Mouse (Mus musculus) hindbrain, embryonic 12.5 days (tissue): ENCODE measurements around the gene Ppp2r5c. TPM values are rescaled to one million over a fixed set of nuclear protein-coding genes. Genes with fewer than 3 reads are reported as not detected.

Source experiments
- ATAC-seq: fragments of 200-750 bp; cut with Nextera tagmentation; 2 replicates; pipeline ENCODE4 v1.8.0; 2017; ENCODE audit warnings: moderate TSS enrichment; ENCODE audit not compliant: low FRiP score
- H3K27ac ChIP-seq: fragments of 300-500 bp; sonication (generic); 2 replicates; pipeline ENCODE4 v1.5.1; 2016; ENCODE audit warnings: mild to moderate bottlenecking
- H3K27me3 ChIP-seq: fragments of 300-500 bp; sonication (generic); 2 replicates; pipeline ENCODE4 v1.6.1; 2016; ENCODE audit warnings: mild to moderate bottlenecking
- H3K36me3 ChIP-seq: fragments of 300-500 bp; sonication (generic); 2 replicates; pipeline ENCODE4 v1.6.1; 2016; ENCODE audit warnings: mild to moderate bottlenecking
- H3K4me1 ChIP-seq: fragments of 300-500 bp; sonication (generic); 2 replicates; pipeline ENCODE4 v1.6.1; 2016
- H3K4me2 ChIP-seq: fragments of 300-500 bp; sonication (generic); replicated peaks from 2 replicates; pipeline ENCODE4 v1.6.1; 2016; ENCODE audit warnings: mild to moderate bottlenecking
- H3K4me3 ChIP-seq: fragments of 300-500 bp; sonication (generic); 2 replicates; pipeline ENCODE4 v1.5.1; 2016; ENCODE audit warnings: mild to moderate bottlenecking
- H3K9ac ChIP-seq: fragments of 300-500 bp; sonication (generic); 2 replicates; pipeline ENCODE4 v1.6.1; 2016; ENCODE audit warnings: mild to moderate bottlenecking, moderate library complexity
- H3K9me3 ChIP-seq: fragments of 300-500 bp; sonication (generic); replicated peaks from 2 replicates; pipeline ENCODE4 v1.6.1; 2016; ENCODE audit warnings: mild to moderate bottlenecking
- whole genome bisulfite sequencing: fragments of 180-500 bp; shearing (Covaris S2); methylation state at CpG from one replicate; pipeline ENCODE4 v1.1.7; 2016; 5-methylcytosine and 5-hydroxymethylcytosine counted together
- polyA plus RNA-seq: library from polyadenylated mRNA; unstranded; fragments of >200 nt; fragmentation: Nextera tagmentation; extraction: Ambion mirVana; gene quantifications from 2 replicates; pipeline ENCODE4 v1.2.1, GENCODE M21; 2016

Gene Ppp2r5c
- polyA plus RNA-seq, 1 experiment from 2014 or later = 153 TPM

DNA sequence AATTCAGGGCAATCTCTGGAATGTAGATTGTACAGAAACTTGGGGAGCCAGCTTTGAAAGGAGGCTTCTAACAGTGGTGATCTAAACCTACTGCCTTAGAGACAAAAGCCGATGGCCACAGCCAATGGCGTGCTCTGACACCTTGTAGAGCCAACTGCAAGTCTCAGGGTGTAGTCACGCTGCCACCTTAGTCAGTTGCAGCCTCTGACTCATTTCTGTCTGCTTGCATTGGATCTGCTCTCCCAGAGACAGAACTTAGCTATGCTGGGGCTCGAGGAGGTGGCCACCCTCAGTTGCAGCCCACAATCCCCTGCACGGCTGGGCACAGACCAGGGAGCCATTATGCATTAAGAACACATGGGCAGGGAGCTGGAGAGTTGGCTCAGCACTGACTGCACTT lies 106.4 kb downstream of the Ppp2r5c start:
- H3K4me1 ChIP-seq = no peaks in the 10 kb centered on the region
- H3K4me2 ChIP-seq = no peak overlapping the region
- no peak overlapping the region for H3K27ac ChIP-seq
- H3K9me3 ChIP-seq = no peaks in the 10 kb centered on the region
- no peak for ATAC-seq
- no peaks in the 10 kb centered on the region for H3K27me3 ChIP-seq
- H3K4me3 ChIP-seq = no peak overlapping the region
- 96% methylated on average over 5 of the region's 5 CpGs for WGBS
- peaks cover 90% of the 10 kb centered on the region for H3K36me3 ChIP-seq
- 0 out of 2 replicates have a peak overlapping the region, but pooled peaks have one; percentile 13 for H3K9ac ChIP-seq

DNA sequence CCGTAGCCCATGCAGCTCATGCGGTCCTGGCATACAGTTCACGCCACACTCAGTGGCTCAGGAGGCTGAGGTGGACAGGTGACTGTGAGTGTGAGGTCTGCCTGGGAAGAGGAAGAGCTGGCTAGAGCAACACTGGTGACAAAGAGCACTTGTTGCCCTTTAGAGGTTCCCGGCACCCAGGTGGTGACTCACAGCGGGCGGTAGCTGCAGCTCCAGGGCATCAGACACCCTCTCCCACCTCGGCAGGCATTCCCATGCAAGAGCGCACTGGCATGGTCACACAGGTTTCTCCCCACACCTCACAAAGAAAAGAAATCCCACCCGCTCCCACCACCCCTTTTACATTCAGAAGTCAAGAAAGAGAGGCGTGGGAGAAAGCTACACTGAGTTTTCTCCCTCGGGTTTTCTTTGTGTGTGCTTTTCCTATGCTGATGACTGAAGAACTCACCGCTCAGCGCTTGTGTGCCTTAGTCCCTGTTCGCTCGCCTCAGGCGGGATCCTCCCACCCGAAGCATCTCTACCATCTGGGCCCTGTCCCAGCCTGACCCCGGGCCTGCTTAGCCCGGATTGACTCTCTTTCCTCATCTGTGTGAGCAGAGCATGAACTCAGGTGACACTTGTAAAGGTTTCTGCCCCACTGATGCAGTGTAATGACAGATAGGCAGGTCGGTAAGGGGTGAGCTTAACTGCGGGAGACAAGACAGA lies 108.8 kb downstream of the Ppp2r5c start:
- no peaks in the 10 kb centered on the region for H3K27me3 ChIP-seq
- no peak overlapping the region for H3K4me3 ChIP-seq
- no peak for ATAC-seq
- peaks cover 89% of the 10 kb centered on the region for H3K36me3 ChIP-seq
- no peak overlapping the region for H3K4me2 ChIP-seq
- H3K27ac ChIP-seq = no peak overlapping the region
- H3K9me3 ChIP-seq = no peaks in the 10 kb centered on the region
- no peak overlapping the region for H3K9ac ChIP-seq
- no peaks in the 10 kb centered on the region for H3K4me1 ChIP-seq
- 92% methylated on average over 21 of the region's 21 CpGs for WGBS

DNA sequence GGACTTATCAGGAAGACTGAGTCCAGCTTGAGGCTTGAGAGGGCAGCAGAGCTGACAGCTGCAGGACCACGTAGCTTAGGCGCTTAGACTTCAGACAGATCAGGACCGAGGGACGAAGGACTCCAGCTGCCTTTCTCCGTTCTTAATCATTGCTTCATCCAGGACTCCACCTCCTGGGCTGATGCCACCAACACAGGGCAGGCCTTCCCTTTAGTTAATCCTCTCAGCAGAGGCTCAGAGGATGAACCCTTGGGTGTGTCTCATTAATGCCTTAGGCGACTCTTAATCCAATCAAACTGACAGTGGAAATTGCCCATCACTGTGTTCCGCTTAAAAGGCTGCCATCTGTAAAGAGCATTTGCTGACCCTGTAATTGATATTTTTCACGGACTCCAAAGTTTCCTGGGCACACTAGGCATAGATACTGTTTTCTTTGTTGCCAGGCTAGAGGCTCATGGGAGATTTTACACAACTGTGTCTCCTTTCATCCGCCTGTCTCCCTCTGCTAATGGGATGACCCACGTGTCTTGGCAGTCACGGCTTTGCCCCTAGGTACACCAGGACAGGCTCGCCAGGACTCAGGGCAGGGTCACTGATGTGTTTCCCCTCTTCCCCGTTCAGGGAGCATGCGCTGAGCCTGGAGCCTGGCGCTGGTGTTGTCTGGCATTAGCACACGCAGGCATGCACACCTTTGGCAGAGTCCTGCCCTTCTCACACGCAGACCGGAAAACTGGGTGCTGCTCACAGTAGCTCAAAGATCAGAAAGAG lies 110.1 kb downstream of the Ppp2r5c start:
- Histone ChIP-seq H3K4me3 (no peak overlapping the region), H3K4me1 (no peaks in the 10 kb centered on the region), H3K9ac (no peak overlapping the region), H3K27ac (no peak overlapping the region), H3K27me3 (no peaks in the 10 kb centered on the region), H3K36me3 (peaks cover 88% of the 10 kb centered on the region), H3K4me2 (no peak overlapping the region), H3K9me3 (no peaks in the 10 kb centered on the region)
- 89% methylated on average over 18 of the region's 18 CpGs for WGBS
- ATAC-seq = no peak

DNA sequence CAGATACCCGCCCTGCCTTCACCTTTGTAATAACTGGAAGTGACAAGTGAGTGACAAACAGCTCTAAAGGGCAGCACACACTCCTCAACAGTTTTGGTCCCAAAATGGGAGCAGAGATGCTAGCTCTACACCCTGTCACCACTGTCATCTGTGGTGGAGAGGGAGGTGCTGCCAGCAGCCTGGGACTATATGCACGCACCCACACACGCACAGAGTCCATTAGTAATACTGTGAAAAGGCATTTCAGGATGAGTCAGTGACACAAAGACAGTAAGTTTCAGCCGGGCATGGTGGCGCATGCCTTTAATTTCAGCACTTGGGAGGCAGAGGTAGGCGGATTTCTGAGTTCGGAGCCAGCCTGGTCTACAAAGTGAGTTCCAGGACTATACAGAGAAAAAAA lies 111.3 kb downstream of the Ppp2r5c start:
- WGBS = 96% methylated on average over 7 of the region's 7 CpGs
- H3K27ac ChIP-seq = no peak overlapping the region
- no peak overlapping the region for H3K4me2 ChIP-seq
- H3K4me1 ChIP-seq = no peaks in the 10 kb centered on the region
- no peak overlapping the region for H3K9ac ChIP-seq
- peaks cover 86% of the 10 kb centered on the region for H3K36me3 ChIP-seq
- no peak overlapping the region for H3K4me3 ChIP-seq
- ATAC-seq = no peak
- no peaks in the 10 kb centered on the region for H3K27me3 ChIP-seq
- H3K9me3 ChIP-seq = no peaks in the 10 kb centered on the region

DNA sequence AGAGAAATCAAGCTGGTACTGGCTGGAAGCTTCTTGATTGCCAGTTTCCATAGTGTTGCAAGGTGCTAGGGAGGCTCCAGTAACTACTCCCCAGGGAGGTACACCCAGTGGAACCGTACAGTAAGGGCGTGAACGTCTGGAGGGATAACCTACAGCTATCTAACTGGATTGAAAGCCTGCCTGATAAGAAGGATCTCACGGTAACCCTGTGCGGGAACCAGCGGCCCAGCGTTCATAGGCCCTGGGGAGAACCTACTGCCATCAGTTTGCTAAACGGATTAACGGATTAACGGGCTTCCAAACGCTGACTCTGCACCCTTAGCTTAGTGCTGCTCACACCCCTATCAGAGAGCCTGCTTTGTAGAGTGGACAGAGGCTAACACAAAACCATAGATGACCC lies 116.5 kb downstream of the Ppp2r5c start:
- WGBS = 90% methylated on average over 11 of the region's 11 CpGs
- H3K9me3 ChIP-seq = no peaks in the 10 kb centered on the region
- H3K27ac ChIP-seq = no peak overlapping the region
- ATAC-seq = no peak
- H3K4me3 ChIP-seq = no peak overlapping the region
- no peak overlapping the region for H3K9ac ChIP-seq
- H3K27me3 ChIP-seq = no peaks in the 10 kb centered on the region
- H3K4me2 ChIP-seq = no peak overlapping the region
- peaks cover 82% of the 10 kb centered on the region for H3K36me3 ChIP-seq
- no peaks in the 10 kb centered on the region for H3K4me1 ChIP-seq

DNA sequence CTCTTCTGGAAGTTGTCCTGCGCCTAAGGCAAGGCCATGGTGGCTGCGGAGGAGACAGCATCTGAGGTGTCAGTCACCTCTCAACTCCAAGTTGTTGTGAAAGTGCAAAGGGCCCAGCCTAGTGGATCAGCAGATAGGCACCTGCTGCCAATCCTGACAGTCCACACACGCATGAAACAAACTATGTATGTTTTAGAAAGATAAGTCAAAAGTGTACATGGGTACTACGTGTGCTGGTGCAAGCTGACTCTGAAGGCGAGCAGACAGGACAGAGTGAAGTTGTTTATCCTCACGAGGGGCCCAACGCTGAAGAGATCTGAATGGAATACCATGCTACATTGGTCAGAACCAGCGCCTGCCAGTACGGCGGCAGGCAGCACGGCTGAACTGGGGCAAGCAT lies 117.9 kb downstream of the Ppp2r5c start:
- ATAC-seq = no peak
- WGBS = 94% methylated on average over 11 of the region's 11 CpGs
- H3K36me3 ChIP-seq = peaks cover 85% of the 10 kb centered on the region
- H3K9ac ChIP-seq = no peak overlapping the region
- H3K4me1 ChIP-seq = no peaks in the 10 kb centered on the region
- H3K27me3 ChIP-seq = no peaks in the 10 kb centered on the region
- no peaks in the 10 kb centered on the region for H3K9me3 ChIP-seq
- no peak overlapping the region for H3K27ac ChIP-seq
- H3K4me3 ChIP-seq = no peak overlapping the region
- no peak overlapping the region for H3K4me2 ChIP-seq

DNA sequence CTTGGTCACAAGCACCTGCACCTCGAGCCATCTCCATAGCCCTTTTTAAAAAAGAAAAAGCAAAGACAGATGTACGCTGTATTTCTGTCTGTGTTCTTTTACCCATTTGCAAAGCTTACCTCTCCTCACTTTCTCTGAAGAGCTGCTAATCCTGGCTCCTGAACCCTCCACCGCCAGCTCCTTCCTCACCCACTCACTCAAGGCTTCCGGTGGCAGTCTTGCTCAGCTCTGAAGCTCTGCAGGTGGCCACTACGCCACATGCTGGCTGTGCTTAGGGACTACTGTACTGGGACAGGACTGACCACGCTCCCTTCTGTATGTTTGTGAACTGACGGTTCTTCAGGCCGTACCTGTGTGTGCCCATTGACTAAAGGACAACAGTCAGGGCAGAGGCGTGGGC lies 119.4 kb downstream of the Ppp2r5c start:
- ATAC-seq = no peak
- Histone ChIP-seq H3K27me3 (no peaks in the 10 kb centered on the region), H3K4me1 (no peaks in the 10 kb centered on the region), H3K4me3 (no peak overlapping the region), H3K9ac (no peak overlapping the region), H3K9me3 (no peaks in the 10 kb centered on the region), H3K27ac (no peak overlapping the region), H3K4me2 (no peak overlapping the region), H3K36me3 (peaks cover 84% of the 10 kb centered on the region)
- WGBS = 90% methylated on average over 9 of the region's 9 CpGs

DNA sequence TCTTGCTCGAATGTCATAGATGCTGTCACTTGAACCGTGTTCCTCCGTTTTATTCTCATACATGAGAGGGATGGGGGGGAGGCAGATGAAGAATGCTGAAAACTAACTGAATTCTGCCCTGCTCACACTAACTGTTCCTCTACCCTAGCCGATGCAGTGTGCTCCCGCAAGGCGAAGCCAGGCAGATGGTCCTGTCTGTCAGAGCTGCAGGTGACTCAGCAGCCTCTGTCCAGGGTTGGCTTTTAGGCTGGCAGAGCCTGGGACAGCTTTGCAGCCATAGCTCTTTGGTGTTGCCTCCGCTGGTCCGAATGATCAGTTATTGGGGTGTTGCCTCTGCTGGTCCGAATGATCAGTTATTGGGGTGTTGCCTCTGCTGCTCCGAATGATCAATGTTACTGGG lies 124.1 kb downstream of the Ppp2r5c start:
- 93% methylated on average over 10 of the region's 10 CpGs for WGBS
- peaks cover 74% of the 10 kb centered on the region for H3K36me3 ChIP-seq

DNA sequence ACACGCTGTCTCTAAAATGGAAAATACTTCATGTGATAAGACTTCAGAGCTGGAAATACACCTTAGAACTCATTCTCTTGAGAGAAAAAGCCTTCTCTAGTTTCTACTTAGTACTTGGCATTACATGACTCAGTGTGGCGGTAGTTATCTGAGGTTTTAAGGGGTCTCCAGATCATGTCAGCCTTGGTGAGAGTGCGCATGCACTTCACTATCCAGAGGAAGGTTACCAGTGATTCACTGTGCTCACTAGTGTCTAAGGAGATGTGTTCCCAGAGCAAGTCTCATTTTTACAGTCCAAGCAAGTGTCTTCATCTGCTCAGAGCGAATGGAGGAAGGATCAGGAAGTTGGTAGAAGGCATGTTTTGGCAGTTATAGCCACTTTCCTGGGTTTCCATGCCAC lies 125.4 kb downstream of the Ppp2r5c start:
- Histone ChIP-seq H3K36me3 (peaks cover 61% of the 10 kb centered on the region), H3K27me3 (no peaks in the 10 kb centered on the region), H3K9ac (no peak overlapping the region), H3K4me2 (no peak overlapping the region), H3K27ac (no peak overlapping the region), H3K9me3 (no peaks in the 10 kb centered on the region), H3K4me1 (no peaks in the 10 kb centered on the region), H3K4me3 (no peak overlapping the region)
- ATAC-seq = no peak
- 97% methylated on average over 4 of the region's 4 CpGs for WGBS

More for the DNA sequence above, 124.1 kb downstream of the Ppp2r5c start:
- Histone ChIP-seq H3K27me3 (no peaks in the 10 kb centered on the region), H3K4me1 (no peaks in the 10 kb centered on the region), H3K4me2 (no peak overlapping the region), H3K9me3 (no peaks in the 10 kb centered on the region), H3K9ac (no peak overlapping the region), H3K27ac (no peak overlapping the region), H3K4me3 (no peak overlapping the region)
- no peak for ATAC-seq

DNA sequence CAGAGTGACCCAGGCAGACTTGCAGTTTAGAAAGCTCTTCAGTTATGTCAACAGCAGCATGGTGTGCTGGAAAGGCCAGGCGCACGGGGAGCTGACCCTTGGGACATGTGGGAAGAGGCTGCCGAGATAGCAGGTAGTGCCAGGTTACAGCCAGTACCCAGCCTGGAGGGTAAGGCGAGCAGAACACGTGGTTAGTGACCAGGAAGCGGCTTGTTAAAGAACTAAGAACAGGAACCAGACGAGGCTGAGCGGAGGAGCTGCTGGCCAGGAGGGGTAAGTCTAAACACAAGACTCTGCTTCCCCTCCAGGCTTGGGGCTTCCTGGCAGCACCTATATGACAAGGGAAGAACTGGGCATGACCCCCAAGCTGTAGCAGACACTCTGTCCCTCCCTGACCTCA lies 126.7 kb downstream of the Ppp2r5c start:
- H3K9ac ChIP-seq = no peak overlapping the region
- no peak for ATAC-seq
- H3K9me3 ChIP-seq = no peaks in the 10 kb centered on the region
- no peak overlapping the region for H3K4me2 ChIP-seq
- no peak overlapping the region for H3K4me3 ChIP-seq
- H3K27me3 ChIP-seq = no peaks in the 10 kb centered on the region
- H3K36me3 ChIP-seq = peaks cover 54% of the 10 kb centered on the region
- no peak overlapping the region for H3K27ac ChIP-seq
- H3K4me1 ChIP-seq = no peaks in the 10 kb centered on the region
- 91% methylated on average over 8 of the region's 8 CpGs for WGBS

DNA sequence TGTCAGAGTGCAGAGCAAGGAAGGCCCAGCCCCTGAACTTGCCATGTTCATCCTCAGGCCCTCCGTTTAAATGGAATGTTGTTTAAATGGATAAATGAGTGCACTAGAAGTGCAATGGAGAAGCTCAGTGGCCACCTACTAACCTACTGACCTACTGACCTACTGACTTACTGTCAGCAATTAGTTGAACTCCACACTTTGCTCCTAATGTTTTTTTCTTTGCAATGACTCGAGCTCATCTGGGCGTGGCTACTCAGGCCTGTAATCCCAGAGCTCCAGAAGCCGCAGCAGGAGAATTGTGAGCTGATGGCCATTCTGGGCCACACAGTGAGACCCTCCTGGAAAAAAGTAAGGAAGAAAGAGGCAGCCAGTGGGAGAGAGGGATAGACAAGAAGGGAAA lies 129.0 kb downstream of the Ppp2r5c start:
- H3K4me2 ChIP-seq = no peak overlapping the region
- H3K4me3 ChIP-seq = no peak overlapping the region
- H3K9ac ChIP-seq = no peak overlapping the region
- no peak for ATAC-seq
- 79% methylated on average over 4 of the region's 4 CpGs for WGBS
- H3K9me3 ChIP-seq = no peaks in the 10 kb centered on the region
- H3K27me3 ChIP-seq = no peaks in the 10 kb centered on the region
- H3K27ac ChIP-seq = no peak overlapping the region
- H3K36me3 ChIP-seq = peaks cover 37% of the 10 kb centered on the region
- H3K4me1 ChIP-seq = no peaks in the 10 kb centered on the region

DNA sequence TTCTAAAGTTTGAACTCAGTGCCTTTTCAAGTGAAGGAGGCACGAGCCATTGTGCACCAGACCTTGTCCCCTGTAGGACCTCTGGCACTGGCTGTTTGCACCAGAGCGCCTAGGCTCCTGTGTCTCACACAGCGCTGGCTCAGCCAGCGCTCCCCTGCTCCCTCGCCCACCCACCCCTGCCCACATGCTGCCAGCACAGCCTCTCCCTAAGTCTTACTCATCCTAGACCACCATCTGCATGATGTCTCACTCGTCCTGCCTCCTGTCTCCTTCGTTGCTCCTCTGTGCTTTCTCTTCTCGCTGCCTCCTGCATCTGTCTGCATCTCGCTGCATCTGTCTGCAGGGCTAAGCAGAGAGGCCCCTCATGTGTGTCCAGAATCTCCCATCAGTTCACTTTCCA lies 131.4 kb downstream of the Ppp2r5c start:
- ATAC-seq = no peak
- no peak overlapping the region for H3K4me3 ChIP-seq
- no peak overlapping the region for H3K9ac ChIP-seq
- WGBS = 93% methylated on average over 9 of the region's 9 CpGs
- peaks cover 19% of the 10 kb centered on the region for H3K36me3 ChIP-seq
- H3K4me2 ChIP-seq = no peak overlapping the region
- H3K9me3 ChIP-seq = no peaks in the 10 kb centered on the region
- no peaks in the 10 kb centered on the region for H3K4me1 ChIP-seq
- H3K27ac ChIP-seq = no peak overlapping the region
- H3K27me3 ChIP-seq = no peaks in the 10 kb centered on the region

DNA sequence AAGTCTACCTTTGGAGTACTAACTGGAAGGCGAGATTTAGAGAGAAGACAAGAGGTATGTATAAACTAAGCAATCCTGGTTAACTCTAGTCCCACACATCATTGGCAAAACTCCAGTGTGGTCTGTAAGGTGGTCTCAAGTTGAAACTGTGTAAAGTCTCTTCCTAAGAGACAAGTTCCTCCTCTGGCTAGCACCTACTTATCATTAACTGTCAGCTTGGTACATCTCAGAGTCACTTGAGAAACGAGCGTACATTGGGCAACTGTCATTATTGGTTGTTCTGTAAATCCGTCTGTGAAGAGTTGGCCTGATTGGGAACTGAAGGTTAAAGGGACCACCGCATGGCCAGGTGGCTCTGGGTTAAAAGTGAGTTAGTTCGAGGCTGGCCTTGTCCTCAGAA lies 141.7 kb downstream of the Ppp2r5c start:
- Histone ChIP-seq H3K9me3 (no peaks in the 10 kb centered on the region), H3K36me3 (no peaks in the 10 kb centered on the region), H3K27me3 (no peaks in the 10 kb centered on the region), H3K4me2 (no peak overlapping the region), H3K27ac (no peak overlapping the region), H3K4me3 (no peak overlapping the region), H3K4me1 (peaks cover 12% of the 10 kb centered on the region), H3K9ac (no peak overlapping the region)
- WGBS = 79% methylated on average over 6 of the region's 6 CpGs
- no peak for ATAC-seq
